Mouse (Mus musculus): Measurements from ENCODE around the gene Bricd5. TPM values are rescaled to one million over a fixed set of nuclear protein-coding genes. Genes with fewer than 3 reads are reported as not detected.
"Not testable (repeated sequence)": the region's sequence is repeated elsewhere in the genome, so short reads cannot be mapped to it uniquely, and the experiment has no call there.

The Bricd5 gene
- total RNA-seq (2021): under 1 TPM in 1 of 2 experiments, not detected in 1; 0.38 TPM
- long read RNA-seq, experiment 1: 0 reads
- long read RNA-seq, experiment 2: 0 reads

DNA sequence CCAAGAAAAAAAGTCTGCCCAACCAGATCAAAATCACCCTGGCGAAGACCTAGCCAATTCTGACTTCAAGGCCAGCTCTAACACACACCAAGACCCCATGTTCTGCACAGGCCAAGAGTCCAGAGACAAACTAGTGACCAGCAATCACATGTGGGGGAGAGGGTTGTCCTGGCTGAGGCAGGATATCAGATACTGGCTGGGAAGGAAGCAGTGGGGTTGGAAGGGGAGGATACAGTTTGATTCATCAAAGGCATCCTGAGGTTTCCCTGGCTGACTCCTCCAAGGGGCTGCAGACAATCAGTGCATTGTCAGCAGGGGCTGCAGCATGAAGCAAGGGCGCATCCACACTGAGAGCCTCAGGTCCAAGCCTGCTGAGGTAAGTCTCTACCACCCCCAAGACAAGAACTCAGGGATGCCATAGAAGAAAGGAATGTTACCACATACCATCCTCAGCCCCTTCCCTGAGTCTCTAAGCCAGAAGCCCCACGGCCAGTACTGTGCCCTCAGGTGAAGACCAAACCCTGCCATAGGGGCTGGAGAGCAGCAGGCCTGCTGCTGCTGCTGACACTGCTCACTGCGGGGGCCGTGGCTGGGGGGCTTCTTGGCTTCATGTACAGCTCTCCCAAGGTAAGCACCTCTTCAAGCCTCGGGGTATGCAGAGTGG is at the start of gene Bricd5:
Gene Bricd5 (plus strand): TSS at position 273 of the 664 bp plus-strand sequence.
- intact Hi-C loops (cut with DNase I): no loop called here
- DNase-seq: no peak

DNA sequence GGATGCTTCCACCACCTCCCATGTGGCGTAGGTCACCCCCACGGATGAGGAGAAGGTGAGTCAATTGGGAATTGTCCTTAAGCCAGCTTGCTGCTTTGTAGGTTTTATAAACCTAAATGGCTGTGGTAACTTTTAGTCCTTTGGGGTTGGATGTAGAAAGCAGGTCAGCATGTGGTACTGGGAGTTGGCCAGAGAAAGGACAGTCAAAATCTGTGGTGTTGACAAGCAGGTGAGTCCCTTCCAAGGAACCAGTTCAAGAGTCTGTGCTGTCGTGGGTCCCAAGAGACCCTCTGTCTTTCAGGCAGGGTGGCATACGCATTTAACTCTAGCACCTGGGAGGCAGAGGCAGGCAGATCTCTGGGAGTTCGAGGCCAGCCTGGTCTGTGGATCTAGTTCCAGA is 49.2 kb upstream of the Bricd5 start:
- intact Hi-C loops (cut with DNase I): no loop called here
- no peak for DNase-seq

DNA sequence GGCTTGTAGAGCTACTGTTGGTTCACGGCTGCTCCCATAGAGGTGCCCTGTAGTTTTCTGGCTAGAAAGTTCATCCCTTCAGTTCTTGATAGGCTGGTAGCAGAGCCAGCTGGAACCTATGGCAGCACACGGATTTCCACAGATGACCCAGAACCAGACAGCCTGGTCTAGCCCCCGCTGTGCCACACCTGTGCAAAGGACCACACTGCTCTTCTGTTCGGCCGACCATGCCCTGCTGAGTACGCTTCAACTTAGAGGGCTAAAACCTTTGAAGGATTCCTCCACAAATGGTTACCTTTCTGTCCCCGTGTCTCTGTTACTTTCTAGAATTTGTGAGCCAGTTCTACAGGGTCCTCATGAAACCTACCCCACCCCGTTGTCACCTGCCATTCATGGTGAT is 48.4 kb upstream of the Bricd5 start:
- intact Hi-C loops (cut with DNase I): not testable (repeated sequence)

DNA sequence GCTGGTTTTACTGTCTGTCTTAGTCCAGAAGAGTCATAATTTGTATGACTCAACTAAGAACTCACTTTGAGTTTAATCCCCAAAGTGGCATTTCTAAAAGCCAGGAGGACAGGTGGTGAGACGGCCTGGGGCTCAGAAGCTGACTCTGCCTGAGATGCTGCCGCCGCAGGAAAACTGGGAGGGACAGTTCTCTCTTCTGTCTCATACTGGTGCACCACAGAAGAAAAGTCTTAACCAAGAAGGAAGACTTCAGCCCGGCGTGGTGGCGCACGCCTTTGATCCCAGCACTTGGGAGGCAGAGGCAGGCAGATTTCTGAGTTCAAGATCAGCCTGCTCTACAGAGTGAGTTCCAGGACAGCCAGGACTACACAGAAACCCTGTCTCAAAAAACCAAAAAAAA is 47.8 kb upstream of the Bricd5 start:
- DNase-seq: no peak
- intact Hi-C loops (cut with DNase I): loop anchor here (2.0 kb wide), 1 partner anchor 29 kb away; no protein-coding TSS in a partner anchor

More for the DNA sequence above, 48.4 kb upstream of the Bricd5 start:
- not testable (repeated sequence) for DNase-seq

DNA sequence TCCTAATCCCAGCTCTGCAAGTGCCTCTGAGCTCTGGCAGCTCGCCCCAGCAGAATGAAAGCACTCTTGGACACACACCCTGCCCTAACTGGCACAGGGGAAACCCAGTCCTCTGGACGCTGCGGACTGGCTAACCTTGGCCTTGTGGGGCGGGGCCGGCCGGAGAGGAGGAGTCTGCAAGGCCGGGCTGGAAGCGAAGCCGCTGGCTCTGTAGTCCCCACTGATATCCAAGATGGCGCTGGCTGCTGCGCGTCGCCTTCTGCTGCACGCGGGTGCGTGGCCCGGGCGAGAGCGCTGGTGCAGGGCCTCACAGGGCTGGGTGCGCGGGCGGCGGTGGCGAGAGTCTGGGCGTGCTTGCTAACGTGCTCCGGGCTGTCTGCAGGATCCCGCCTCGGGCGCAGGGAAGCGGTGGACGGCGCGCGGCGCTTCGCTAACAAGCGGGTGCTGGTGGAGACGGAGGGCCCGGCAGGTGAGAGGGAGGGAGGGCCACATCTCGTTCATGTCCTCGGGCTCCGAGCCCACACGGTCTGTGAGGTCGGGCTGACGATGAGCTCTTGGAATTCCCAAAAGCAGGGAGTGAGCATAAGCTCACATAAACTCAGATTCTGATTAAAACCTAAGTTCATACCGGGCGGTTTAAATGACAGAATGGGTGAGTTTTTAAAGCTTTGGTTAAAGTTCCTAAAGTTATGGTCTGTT is 47.1 kb upstream of the Bricd5 start, which contains the start of gene Eci1:
Gene Eci1 (plus strand): TSS at position 171 of the 699 bp plus-strand sequence.
- intact Hi-C loops (cut with DNase I): loop anchor here (2.0 kb wide), 1 partner anchor 28 kb away; no protein-coding TSS in a partner anchor
- peak; percentile 93 to 95 for DNase-seq

DNA sequence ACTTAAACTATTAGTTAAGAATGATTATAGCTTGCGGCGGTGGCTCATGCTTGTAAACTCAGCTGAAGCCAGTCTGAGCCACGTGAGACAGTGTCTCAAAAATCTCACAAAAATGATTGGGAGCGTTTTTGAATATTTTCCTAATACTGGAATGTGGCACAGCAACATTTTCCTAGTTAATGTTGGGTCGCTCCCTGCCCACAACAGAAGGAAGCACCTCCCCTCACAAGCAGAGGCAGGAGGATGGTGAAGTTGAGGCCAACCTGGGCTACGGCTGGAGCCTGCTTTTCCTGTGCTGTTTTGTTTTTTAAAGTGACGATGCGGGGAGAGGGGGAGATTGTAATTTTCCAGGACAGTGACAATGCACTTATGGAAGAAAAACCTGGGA is 46.5 kb upstream of the Bricd5 start:
- peak in 1 of 2 experiments; percentile 26 for DNase-seq
- intact Hi-C loops (cut with DNase I): loop anchor here (2.0 kb wide), 1 partner anchor 28 kb away; no protein-coding TSS in a partner anchor

DNA sequence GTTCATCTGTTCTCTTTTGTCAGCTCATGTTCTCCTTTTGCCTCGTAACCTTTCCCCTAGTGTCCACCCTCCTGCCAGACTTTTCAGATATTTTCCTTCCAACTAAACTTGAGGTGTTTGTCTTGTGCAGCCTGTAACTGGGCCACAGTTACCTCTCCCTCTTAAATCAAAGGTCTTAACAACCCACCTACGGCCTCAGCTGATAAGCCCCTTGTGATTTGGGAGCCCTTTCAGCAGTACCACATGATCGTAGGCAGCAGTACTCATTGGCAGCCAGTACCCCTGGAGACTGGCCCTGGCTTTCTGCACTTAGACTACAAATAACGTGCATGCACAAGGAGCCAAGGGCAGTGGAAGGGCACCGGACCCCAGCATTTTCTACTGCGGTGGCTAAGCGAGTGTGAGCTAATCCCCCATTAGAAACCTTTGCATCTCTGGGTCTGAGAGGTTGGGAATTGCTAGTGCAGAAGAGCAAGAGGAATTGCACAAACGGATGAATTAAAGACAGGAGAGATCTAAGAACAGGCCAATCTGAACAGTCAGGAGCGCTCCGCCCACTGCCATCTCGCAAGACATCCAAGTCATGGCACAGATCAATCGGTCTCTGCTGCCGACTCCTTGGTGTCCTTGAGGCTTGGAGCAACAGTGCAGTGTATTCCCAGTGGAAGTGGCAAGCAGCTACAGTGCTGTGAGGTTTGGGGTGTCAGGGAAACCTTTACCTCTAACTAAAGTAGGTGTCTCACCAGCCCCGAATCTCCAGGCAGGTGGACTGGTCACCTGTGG is 44.3 kb upstream of the Bricd5 start:
- peak; percentile 33 to 62 for DNase-seq
- intact Hi-C loops (cut with DNase I): no loop called here

DNA sequence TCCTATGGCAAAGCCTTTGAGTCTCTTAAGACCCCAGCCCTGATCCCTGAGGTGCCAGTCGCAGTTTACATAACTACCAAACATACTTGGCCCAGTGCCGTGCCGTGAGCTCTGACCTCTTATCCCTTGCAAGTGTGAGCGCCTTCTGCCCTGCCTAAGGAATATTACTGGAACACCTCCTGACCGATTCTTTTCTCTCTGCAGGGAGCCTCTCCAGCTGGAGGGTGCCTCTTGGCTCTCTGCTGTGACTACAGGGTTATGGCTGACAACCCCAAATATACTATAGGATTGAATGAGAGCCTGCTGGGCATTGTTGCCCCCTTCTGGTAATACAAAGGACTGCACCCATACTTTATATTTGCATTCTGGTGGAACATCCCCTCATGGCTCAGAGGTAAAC is 36.7 kb upstream of the Bricd5 start:
- intact Hi-C loops (cut with DNase I): loop anchor here (5.0 kb wide), 1 partner anchor 265 kb away; no protein-coding TSS in a partner anchor
- DNase-seq: peak in 1 of 2 experiments; percentile 37

DNA sequence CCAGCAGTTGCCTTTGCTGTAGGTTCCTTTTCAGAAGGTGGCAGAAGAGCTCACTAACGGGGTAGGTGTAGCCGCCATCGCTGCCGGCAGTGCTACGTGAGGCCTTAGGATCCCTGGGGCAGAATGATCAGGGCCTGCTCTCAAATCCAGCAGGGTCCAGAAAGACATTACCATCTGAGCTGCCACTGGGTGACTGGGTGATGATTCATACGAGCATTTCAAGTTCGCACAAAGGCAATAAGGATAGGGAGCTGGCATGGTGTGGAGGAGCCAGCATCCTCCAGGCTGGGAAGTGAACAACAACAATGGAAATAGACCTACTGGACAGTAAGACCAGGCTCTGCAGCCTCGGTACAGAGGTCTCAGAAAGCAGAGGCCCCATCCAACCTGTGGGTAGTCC is 33.3 kb upstream of the Bricd5 start:
- intact Hi-C loops (cut with DNase I): no loop called here
- no peak for DNase-seq

DNA sequence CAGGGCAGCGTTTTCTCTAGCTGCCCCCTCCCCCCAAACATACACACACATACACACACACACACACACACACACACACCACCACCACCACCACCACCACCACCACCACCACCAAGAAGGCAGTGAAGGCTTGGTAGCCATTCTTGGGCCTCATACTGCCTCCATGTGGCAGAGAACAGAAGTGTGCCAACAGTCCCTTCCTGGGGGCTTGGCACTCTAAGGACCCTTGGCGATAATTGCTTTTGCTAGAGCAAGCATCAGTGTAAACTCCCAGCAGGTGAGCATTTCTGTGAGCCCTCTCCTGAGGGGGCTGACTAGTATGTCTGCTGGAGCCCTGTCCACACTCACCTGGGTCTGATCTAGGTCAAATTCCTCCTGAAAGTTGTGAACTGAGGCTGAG is 32.5 kb upstream of the Bricd5 start:
- DNase-seq: no peak
- intact Hi-C loops (cut with DNase I): no loop called here

DNA sequence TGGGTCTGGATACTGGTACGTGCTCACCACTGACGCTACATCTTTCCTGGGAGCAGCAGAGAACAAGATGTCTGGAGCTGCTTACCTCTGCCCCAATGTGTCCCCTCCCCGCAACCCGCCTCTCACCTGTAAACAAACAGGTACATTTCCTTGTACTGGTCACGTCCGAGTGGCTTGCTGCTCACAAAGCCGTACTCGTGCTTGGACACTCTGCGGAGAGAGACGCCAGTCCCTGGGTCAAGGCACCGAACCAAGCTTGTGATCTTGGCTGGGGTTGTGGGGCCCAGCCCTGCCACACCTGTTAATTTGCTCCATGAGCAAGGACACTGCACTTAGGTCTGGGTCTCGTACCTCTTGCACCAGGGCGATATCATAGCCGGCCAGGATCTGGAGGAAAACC is 31.6 kb upstream of the Bricd5 start:
- DNase-seq: no peak
- intact Hi-C loops (cut with DNase I): no loop called here

DNA sequence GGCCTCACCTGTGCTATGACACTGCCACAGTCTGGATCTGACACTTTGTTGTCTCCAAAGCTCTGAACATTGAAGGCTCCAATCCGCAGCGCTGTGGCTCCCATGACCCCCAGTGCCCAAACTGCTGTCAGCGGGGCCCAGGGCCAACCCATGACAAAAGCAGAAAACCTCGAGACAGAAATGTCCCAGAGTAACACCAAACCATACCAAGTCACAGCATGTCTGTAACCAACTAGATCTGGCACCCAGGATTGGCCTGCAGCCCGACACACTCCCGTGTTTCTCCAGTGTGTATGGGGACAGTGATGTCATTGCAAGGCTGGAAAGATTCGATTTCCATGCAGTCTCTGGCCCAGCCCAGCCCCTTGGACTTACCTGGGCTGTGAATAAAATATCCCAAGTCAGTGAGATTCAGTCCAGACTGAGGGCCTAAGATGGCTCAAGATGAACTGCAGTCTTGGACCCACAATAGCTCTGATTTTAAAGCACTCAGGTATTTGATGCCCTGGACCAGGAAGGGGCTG is 31.0 kb upstream of the Bricd5 start, which contains the start of gene Dnase1l2:
Gene Dnase1l2 (minus strand): TSS at position 474 of the 524 bp plus-strand sequence.
- no peak for DNase-seq
- intact Hi-C loops (cut with DNase I): no loop called here

DNA sequence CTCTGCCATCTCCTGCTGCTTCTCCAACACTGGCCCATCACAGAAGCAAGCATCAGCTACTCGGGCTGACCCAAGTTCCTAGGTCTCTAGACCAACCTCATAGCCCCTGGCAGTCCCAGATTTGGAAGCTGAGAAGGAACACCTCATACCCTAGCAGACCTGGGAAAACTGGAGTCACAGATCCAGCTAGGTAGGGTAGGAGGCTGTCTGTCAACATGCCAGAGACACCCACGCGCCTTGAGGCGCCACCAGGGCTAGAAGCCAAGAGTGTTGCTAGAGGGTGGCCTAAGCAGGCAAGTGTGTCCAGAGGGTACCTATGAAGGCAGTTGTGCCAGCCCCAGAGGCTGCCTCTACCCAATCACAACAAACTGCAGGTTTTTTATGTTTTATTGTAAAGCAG is 30.3 kb upstream of the Bricd5 start:
- intact Hi-C loops (cut with DNase I): no loop called here
- no peak for DNase-seq

DNA sequence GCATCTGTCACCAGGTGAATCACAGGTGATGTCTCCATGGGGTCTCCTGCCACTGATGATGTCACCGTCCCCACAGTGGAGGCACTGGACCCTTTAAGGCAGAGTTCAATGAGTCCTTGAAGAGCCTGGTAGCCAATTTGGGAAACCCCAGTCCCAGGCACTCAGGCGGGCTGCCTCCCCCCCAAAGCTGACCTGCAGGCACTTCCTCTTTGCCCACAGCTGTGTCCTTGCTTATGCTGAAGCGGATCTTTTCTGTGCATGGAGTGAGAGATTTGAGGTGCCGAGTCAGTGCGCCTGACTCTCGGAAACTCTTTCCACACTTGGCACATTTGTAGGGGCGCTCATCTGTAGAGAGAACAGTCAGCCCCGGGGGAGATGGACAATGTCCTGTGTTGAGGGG is 27.1 kb upstream of the Bricd5 start:
- intact Hi-C loops (cut with DNase I): no loop called here
- no peak for DNase-seq

DNA sequence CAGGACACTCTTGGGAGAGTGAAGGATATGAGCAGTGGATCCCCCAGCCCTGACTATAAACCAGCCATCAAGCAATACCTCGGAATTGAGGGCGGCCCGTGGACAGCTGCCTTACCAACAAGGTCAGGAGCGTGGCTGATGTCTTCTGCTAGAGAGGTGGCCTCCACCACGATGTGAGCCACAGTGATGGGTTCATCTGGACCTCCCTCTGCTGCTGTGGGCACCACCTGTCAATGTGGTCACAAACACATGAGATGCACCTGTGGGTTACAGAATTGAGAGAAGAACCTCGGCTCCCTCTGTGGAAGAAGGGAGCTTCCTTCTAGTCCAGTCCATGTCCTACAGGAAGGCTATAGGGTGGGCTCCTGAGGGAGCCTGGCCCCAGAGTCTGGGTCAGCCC is 24.2 kb upstream of the Bricd5 start:
- intact Hi-C loops (cut with DNase I): no loop called here
- DNase-seq: no peak

DNA sequence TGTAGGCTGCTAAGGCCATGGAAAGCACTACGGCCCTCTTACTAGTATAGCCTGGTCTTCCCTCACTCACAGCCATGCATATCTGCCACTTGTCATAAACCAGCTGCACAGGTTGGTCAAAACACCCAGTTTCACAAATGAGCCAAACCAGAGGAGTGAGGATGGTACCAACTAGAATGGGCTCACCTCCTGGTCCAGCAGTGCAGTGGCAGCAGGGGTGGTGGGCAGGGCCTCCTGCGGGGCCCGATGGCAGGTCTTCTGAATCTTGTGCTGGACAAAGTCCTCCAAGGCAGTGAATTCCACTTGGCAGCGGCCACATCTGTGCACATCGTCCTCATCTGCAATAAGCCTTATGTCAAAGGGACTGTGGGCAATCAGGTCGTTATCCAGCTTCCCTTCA is 22.5 kb upstream of the Bricd5 start:
- intact Hi-C loops (cut with DNase I): no loop called here
- DNase-seq: no peak

DNA sequence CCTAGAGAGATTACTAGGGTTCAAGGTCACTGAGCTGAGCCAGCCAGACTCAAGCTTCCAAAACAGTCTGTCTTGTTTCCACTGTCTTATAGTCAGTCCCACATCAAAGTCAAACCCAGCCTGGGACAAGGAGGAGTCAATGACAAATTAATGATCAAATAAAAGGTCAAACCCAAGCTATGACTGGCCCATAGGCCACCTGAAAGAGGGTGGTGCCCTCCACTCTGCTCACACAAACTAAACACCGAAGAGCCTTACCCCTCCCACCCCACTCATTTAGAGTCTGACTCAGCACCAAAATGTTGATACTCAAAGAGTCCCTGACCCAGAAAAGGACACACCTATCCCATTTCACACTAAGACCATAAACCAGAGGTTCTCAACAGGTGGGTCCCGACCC is 20.3 kb upstream of the Bricd5 start:
- DNase-seq: no peak
- intact Hi-C loops (cut with DNase I): no loop called here

DNA sequence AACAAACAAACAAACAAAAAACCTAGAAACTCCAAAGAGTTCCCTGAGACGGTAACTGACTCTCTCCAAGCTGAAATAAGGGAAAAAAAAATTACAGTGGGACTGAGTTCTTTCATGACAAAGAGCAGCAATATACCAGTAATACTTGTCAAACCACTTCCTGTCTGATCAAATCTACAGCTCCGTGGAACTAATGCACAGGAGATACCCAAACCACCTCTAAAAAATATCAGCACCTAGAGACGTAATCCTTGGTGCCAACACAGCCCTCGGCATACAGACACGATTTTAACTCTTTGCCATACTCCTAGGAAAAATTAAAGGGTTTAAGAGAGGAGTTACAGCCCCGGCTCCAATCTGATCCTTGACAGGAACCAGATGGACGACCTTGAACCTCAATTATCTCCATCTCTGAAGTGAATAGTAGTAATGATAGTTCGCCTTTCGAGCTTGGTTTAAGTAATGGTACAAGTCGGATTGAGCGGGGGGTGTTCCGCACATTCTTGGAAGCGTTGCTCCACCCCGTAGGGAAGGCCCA is 19.4 kb upstream of the Bricd5 start:
- intact Hi-C loops (cut with DNase I): loop anchor here (2.0 kb wide), 1 partner anchor 27 kb away; the partner anchor contains the start of gene Eci1
- DNase-seq: no peak

DNA sequence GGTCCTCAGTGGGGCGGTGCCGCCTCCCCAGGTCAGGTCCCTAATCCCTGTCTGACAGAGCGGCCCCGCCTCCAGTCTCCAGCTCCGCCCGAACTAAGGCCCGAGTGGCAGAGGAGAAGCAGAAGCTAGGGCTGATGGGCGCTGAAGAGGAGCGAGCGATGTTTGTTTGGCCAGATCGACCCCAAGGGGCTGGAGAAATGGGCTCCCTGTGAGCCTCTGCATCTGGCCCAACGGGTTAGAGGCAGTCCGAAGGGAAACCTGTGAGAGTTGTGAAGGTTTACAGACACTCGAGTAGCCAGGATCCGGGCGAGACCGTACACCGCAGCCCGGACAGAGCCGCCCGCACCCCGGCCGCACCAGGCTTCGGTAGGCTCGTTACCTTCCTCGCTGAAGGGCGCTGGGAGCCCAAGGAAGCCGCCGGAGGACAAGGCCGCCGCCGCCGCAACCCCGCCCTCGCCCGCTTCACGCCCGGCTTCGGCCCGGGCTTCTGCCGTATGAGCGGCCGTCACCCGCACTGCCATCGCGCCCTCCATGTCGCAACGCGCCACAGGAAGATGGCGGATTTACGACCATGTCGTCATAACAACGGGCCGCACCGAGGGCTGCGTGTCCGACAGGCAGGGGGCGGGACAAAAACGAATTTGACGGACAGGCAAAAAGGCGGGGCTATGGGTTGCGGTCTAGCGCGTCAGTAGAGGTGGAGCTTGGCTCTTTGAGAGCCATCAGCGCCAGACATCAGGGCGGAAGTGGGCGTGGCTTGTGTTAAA is 18.7 kb upstream of the Bricd5 start:
- intact Hi-C loops (cut with DNase I): loop anchor here (2.0 kb wide), 1 partner anchor 28 kb away; the partner anchor contains the start of gene Eci1
- peak; percentile 98 to 100 for DNase-seq

Data from heart, postnatal 14 days (tissue).